Mouse (Mus musculus) heart, adult 11 months (tissue): ENCODE measurements around the gene Sox12.

Source experiments
- DNase-seq: peaks from one replicate; pipeline ENCODE4 v3.0.0; 2022

Gene Sox12

GRCm38 (mm10) chr2:152397680-152398435 lies at the start of gene Sox12:
TSS of gene Sox12 (minus strand) at chr2:152398063.
- peak; percentile 99 for DNase-seq

GRCm38 (mm10) chr2:152447461-152447860 lies 49.6 kb upstream of the Sox12 start:
- DNase-seq, result no peak

- DNase-seq, result no peak
Observed at GRCm38 (mm10) chr2:152446642-152447041, 48.8 kb upstream of the Sox12 start.

- no peak for DNase-seq
Observed at GRCm38 (mm10) chr2:152443281-152443680, 45.4 kb upstream of the Sox12 start.

GRCm38 (mm10) chr2:152442322-152442721 lies 44.5 kb upstream of the Sox12 start:
- peak; percentile 75 for DNase-seq

- DNase-seq, result no peak
Observed at GRCm38 (mm10) chr2:152439833-152440232, 42.0 kb upstream of the Sox12 start.

- DNase-seq, result peak; percentile 74
Observed at GRCm38 (mm10) chr2:152438963-152439362, 41.1 kb upstream of the Sox12 start.

GRCm38 (mm10) chr2:152436983-152437860 lies 39.4 kb upstream of the Sox12 start:
- peak; percentile 96 for DNase-seq

- peak; percentile 96 for DNase-seq
Observed at GRCm38 (mm10) chr2:152436405-152436901, 38.6 kb upstream of the Sox12 start.

- DNase-seq, result peak; percentile 63
Observed at GRCm38 (mm10) chr2:152428481-152428880, 30.6 kb upstream of the Sox12 start.

- no peak for DNase-seq
Observed at GRCm38 (mm10) chr2:152427493-152427892, 29.6 kb upstream of the Sox12 start.

- DNase-seq, result no peak
Observed at GRCm38 (mm10) chr2:152415786-152416185, 17.9 kb upstream of the Sox12 start.

- no peak for DNase-seq
Observed at GRCm38 (mm10) chr2:152415287-152415686, 17.4 kb upstream of the Sox12 start, which contains the start of gene 6820408C15Rik. TSS of gene 6820408C15Rik (plus strand) at chr2:152415587.

GRCm38 (mm10) chr2:152414591-152415165 lies 16.8 kb upstream of the Sox12 start, which contains the start of gene Zcchc3:
TSS of gene Zcchc3 (minus strand) at chr2:152415027.
- peak; percentile 99 for DNase-seq

- peak; percentile 93 for DNase-seq
Observed at GRCm38 (mm10) chr2:152413765-152414584, 16.1 kb upstream of the Sox12 start.

- DNase-seq, result no peak
Observed at GRCm38 (mm10) chr2:152413158-152413764, 15.4 kb upstream of the Sox12 start.

GRCm38 (mm10) chr2:152412526-152413157 lies 14.8 kb upstream of the Sox12 start:
- peak; percentile 87 for DNase-seq

GRCm38 (mm10) chr2:152411471-152411870 lies 13.6 kb upstream of the Sox12 start:
- peak; percentile 93 for DNase-seq

- peak; percentile 99 for DNase-seq
Observed at GRCm38 (mm10) chr2:152410971-152411371, 13.1 kb upstream of the Sox12 start.

- peak; percentile 90 for DNase-seq
Observed at GRCm38 (mm10) chr2:152409781-152410180, 11.9 kb upstream of the Sox12 start.

- DNase-seq, result peak; percentile 100
Observed at GRCm38 (mm10) chr2:152406126-152406525, 8.3 kb upstream of the Sox12 start.
